Mouse (Mus musculus) stomach, postnatal 0 days (tissue): ENCODE data around the gene Flrt2.

Experiments used
- CTCF ChIP-seq: IDR thresholded peaks from 2 replicates; pipeline ENCODE4 v1.5.1; 2016; ENCODE audit warnings: antibody characterized with exemption, low read depth, mild to moderate bottlenecking, moderate library complexity
- EP300 ChIP-seq: optimal IDR thresholded peaks from 2 replicates; pipeline ENCODE3; 2016; ENCODE audit warnings: antibody characterized with exemption

DNA sequence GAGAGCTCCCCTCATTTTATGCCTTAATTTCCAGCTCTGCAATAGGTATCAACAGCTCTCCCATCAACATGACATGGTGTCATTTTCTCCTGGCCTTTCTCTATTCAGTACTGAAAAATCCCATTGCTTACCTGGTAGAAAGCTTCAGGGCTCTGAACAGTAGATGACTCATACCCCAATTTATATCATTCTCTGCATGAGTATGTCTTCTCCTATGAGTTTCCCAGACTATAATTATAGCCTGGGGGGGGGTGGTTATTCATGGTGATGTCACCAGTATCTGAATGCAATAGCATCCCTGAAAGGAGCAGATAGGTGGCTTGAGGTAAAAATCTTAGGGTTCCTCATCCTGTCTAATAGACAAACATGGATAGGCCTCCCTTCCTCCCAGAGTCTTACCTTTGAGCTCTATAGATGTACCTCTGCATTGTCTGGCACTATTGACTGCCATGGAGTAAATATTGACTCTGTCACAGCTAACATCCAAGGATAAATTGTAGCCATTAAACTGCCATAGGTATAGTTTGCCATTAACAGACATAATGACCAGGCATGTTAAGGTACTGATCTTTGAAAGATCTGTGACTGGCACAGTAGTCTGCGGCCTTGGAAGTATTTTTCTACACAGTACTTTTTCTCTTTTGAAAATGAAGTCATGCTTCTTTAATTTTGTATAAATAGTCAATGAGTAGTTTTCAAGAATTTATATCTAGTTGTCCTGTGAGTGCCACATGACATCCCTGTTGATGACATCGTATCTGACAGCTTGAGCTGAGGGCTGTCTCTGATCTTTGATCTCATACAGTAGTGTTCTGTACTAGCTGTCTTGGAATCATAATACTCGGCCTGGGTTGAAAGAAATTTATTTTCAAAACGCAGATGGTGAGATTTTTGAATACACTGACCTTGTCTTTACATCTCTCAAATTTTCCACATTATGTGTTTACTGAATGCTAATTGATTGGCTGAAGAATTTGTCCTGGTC, 39.6 kb upstream of the Flrt2 start:
- TF ChIP-seq EP300 (no peak), CTCF (no peak)
